Mouse (Mus musculus) retina, embryonic 14.5 days (tissue): ENCODE results near the gene Gucy2g.
"Not testable (repeated sequence)": the region's sequence is repeated elsewhere in the genome, so short reads cannot be mapped to it uniquely, and the experiment has no call there.

ENCODE experiments used
- DNase-seq: peaks from one replicate; pipeline ENCODE4 v3.0.0-alpha.2; 2015; ENCODE audit warnings: low spot score

Gene Gucy2g

DNA sequence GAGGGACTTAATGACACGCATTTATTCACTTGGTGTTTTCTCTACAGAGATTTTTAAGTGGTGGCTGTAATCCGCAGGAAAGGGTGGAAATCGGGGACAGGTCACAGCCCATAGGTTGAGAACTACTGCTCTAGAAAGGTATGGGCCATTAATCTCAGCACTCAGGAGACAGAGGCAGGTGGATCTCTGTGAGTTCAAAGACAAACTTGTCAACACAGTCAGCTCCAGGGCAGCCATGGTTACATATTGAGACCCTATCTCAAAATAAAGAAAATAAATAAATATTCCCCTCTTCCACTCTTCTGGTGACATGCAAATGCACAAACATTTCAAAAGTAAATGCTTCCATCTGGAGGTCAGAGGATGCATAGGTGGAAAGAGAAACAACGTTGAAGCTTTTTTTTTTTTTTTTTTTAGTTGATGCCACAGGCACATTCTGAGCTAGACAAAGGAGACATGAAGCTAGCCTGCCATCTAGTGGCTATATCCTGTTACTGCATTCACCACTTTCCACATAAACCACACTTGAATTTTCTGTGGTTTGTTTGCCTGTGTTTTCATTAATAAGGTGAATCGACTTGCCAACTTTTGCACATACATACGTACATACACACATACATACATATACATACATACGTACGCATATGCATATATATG lies 34.4 kb downstream of the Gucy2g start:
- DNase-seq: peak; percentile 89

- DNase-seq: peak; percentile 93
These were observed 42.7 kb downstream of the Gucy2g start for GRCm38 (mm10) chr19:55198303-55198702.

GRCm38 (mm10) chr19:55195574-55195973 lies 45.5 kb downstream of the Gucy2g start:
- DNase-seq: no peak

- DNase-seq: no peak
These were observed 46.4 kb downstream of the Gucy2g start for GRCm38 (mm10) chr19:55194520-55195170.

DNA sequence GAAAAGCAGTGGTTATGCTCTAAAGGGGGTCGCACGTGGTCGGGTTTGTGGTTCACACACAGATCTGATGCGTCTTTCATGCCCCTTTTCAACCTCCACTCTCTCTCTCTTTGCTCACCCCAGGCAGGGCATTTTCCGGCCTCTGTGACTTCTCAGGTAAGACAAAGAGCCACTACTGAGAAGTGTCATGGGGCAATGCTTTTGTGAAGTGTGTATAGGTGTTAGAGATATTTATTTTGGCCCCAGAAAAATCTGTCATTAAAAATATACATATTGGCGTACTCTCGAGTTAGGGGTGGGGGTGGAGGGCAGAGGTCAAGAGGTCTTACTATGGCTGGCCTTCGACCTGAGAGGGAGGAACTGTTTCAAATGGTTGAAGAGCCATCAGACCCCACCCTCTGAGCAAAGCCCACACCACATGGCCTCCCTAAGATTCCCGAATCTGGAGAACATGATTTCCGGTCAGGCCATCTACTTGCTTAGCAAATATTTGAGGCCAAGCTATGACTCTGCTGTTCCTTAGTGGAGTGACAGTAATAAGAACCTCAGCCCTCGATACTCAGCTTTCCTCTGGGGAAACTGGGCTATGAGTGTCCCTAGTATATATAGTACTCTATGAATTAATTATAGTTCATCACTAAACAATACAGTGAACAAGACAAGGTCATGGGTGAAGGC lies 47.2 kb downstream of the Gucy2g start:
- no peak for DNase-seq

GRCm38 (mm10) chr19:55192254-55192945 lies 48.6 kb downstream of the Gucy2g start:
- no peak for DNase-seq

DNA sequence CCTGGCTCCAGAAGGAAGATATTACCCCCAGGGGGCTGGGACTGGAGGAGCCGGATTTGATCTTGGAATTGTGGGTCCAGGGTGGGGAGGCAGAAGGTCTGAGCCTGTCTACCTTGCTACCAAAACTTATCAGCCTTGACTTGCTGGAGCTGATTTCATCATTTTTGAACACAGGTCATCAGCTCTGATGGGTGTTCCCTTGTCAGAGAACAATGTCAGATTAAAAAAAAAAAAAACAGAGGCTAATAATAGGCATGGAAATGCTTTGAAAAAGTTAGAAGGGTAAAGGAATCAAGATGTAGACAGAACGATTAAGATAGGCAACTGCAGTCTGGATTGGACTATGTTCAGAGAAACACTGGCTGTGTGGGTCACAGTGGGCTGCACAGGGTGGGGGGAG lies 49.4 kb downstream of the Gucy2g start:
- no peak for DNase-seq

GRCm38 (mm10) chr19:55190065-55190464 lies 51.0 kb downstream of the Gucy2g start:
- no peak for DNase-seq

- no peak for DNase-seq
These were observed 55.4 kb downstream of the Gucy2g start for GRCm38 (mm10) chr19:55185651-55186050.

DNA sequence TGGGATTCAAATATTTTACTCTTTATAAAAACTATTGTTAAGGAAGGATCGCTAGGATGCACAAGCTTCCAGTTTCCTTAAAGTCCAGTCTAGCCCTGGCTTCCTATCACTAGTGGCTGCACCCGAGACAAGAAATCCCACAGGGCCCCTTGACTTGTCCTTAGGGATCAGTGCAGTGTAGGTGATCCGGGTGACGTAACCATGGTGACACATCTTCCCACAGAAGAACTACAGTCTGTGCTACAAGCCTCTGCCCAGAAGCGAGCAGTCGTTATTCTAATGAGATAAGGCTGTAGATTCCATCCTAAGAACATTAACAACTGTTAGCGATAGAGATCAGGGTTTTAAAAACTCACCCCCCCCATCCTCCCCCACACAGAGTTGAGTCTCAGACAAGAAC lies 56.0 kb downstream of the Gucy2g start:
- peak; percentile 61 for DNase-seq

GRCm38 (mm10) chr19:55184442-55184841 lies 56.6 kb downstream of the Gucy2g start:
- no peak for DNase-seq

DNA sequence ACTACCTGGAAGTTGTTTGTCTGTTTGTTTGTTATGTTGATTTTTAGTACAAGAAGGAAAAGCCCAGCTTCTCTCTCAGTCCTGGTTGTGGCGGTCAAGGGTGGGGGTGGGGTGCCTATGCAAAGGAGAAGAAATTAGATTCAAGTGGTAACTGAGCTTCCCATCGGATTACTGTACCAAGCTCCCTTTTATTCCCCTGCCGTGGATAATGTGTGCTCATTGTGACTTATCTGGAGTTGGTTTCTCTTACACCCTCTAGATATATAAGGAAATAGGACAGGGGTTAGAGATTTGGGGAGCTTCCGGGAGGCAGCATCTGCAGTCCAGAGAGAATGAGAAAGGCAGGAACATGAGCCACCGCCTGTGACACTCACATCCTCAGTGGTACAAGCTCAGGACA lies 60.6 kb downstream of the Gucy2g start, which contains the start of gene Tectb:
Tectb (plus strand) TSS at position 301 of the 400 bp plus-strand sequence.
- no peak for DNase-seq

- DNase-seq: no peak
These were observed 63.9 kb downstream of the Gucy2g start for GRCm38 (mm10) chr19:55177143-55177542.

DNA sequence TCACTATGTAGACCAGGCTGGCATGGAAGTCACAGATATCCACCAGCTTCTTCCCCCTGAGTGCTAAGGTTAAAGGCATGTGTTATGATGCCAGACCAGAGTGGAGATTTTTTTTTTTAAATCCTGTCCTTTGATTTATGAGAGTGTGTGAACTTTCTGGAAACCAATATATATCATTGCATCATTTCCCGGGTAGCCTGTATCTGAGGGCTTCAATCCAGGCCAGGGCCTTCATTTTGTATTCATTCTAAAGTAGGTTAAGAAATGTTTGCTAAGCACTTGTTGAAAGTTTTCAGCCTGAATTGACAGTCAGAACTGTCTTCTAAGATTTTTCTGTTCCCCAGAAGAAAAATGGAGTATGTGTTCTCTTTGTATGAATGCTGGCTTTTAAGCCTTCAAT lies 69.5 kb downstream of the Gucy2g start:
- DNase-seq: no peak

- no peak for DNase-seq
These were observed 70.6 kb downstream of the Gucy2g start for GRCm38 (mm10) chr19:55170399-55170798.

- not testable (repeated sequence) for DNase-seq
These were observed 71.8 kb downstream of the Gucy2g start for GRCm38 (mm10) chr19:55169236-55169729.

- DNase-seq: no peak
These were observed 72.7 kb downstream of the Gucy2g start for GRCm38 (mm10) chr19:55168360-55168759.

GRCm38 (mm10) chr19:55167741-55168140 lies 73.3 kb downstream of the Gucy2g start:
- no peak for DNase-seq

- no peak for DNase-seq
These were observed 74.3 kb downstream of the Gucy2g start for GRCm38 (mm10) chr19:55166741-55167140.

DNA sequence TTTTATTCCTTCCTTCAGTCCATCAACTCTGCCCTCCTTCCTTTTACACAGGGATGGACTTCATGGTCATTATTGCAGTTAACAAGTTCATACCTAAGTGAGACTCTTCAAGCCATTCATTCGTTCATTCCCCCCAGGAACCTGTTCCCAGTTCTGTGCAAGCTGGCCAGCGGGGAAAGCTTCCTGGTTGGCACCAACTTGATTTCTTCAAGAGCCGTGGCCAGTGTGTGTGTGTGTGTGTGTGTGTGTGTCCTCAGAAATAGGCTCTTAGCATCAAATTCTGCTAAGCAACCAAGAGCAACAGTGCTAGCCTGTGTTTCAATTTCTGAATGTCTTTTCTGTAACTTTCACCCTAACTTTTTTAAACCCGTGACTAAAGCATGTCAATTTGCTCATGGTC lies 75.1 kb downstream of the Gucy2g start:
- DNase-seq: no peak

GRCm38 (mm10) chr19:55165183-55165865 lies 75.7 kb downstream of the Gucy2g start:
- no peak for DNase-seq

DNA sequence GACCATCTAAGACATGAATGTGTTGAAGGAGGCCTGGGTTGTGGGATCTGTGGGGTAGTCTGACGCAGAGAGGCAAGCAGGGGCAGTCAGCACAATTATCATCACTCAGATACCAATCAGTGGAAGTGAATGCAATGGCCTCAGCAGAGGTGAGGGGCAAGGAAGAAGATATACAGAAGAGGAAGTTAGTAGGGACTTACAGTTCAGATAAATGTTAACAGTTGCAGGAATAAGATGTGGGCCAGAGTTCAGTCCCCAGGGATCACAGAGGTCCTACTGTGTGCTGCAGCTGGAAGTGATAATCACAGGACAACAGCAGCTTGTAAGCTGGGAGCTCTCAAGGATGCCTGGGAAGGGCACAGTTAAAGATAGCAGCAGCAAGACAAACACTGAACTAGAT lies 76.9 kb downstream of the Gucy2g start:
- no peak for DNase-seq
